Mouse (Mus musculus): ENCODE data around the gene Stx2. TPM values are rescaled to one million over a fixed set of nuclear protein-coding genes. Genes with fewer than 3 reads are reported as not detected.
"Not testable (repeated sequence)": the region's sequence is repeated elsewhere in the genome, so short reads cannot be mapped to it uniquely, and the experiment has no call there.

The Stx2 gene
- total RNA-seq, 2 experiments from 2014 or later = 16.8 to 22.6 TPM

DNA sequence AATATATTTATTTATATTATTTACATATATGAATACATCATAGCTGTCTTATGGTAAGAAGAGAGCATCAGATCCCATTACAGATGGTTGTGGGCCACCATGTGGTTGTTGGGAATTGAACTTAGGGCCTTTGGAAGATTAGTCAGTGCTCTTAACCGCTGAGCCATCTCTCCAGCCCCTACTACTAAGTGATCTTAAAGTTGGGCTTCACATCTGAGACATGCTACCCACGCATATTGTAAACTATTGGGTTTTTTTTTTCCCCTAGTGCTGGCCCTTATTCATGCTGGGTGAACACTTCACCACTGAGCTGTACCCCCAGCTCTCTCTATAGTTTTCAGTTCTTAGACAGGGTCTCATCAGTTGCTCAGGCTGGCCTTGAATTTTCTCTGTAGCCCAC, 2.6 kb upstream of the Stx2 start:
- no peak for DNase-seq (ENCODE audit: low spot score in 2 of 2)

DNA sequence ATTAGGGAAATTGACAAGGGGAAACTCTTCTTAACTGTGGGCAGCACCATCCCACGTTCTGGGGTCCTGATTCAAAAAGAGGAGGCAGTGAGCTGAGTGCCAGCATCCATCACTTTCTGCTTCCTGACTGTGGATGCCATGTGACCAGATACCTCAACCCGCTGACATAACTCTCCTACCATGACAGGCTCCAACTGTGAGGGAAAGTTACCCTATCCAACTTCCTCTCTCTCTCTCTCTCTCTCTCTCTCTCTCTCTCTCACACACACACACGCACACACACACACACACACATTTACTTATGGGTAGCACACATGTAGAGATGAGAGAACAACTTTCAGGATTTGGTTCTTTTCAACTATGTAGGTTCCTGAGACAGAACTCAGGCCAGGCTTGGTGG, 1.2 kb upstream of the Stx2 start:
- no peak for DNase-seq (ENCODE audit: low spot score in 2 of 2)

DNA sequence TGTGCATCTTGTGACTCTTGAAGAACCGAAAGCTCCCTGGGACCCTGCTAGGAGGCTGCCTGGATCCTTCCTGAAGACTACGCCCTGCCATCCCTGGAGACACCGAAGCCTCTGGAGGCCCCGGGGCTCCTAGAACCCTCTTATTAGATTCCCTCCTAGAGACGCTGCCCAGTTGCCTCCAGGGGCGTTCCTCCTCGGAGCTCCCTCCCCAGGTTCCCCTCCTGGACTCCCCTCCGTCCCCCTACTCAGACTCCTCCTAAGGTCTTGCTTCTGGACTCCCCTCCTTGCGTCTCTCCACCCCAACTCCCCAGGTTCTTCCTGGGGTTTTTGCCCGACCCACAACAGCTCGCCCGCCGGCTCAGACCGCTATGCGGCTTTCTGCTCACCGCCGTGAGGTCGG, 366 bp downstream of the Stx2 start:
- DNase-seq (ENCODE audit: low spot score in 2 of 2) = no peak

DNA sequence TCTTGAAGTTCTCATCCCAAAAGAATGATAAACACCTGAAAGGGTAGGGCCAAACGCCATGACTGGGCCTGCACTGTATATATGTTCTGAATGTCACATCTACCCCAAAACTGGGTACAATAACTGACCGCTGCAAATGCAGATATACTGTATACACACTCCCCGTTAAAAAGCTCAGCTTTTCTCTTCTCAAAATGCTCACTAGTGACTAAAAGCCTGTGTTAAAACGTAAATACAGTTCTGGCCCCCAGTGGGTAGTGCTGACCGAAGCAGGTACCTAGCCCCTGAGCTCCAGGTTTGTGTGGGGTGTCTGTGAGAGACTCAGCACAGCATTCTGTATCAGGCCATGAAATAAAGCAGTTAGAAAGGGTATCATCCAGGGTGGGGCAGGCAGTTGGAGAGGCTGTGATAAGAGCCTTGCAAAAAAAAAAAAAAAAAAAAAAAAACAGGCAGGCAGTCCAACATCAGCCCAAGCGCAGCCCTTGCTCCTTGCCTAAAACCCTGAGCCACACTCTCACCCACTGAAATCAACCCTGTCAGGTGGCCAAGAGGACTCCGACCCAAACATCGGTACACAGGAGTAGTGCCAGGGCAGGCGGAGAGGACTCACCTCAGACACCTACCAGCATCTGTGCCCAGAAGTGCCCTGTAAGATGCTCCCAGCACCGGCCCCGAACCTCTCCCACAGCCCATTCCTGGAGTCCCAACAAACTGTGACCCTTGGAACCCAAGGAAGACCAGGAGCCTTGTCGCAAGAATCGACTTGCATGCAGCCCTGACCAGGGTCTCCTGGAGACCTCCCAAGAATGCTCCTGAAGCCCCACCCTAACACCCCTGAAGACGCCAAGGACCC, 1.0 kb downstream of the Stx2 start:
- DNase-seq (ENCODE audit: low spot score in 2 of 2) = no peak

DNA sequence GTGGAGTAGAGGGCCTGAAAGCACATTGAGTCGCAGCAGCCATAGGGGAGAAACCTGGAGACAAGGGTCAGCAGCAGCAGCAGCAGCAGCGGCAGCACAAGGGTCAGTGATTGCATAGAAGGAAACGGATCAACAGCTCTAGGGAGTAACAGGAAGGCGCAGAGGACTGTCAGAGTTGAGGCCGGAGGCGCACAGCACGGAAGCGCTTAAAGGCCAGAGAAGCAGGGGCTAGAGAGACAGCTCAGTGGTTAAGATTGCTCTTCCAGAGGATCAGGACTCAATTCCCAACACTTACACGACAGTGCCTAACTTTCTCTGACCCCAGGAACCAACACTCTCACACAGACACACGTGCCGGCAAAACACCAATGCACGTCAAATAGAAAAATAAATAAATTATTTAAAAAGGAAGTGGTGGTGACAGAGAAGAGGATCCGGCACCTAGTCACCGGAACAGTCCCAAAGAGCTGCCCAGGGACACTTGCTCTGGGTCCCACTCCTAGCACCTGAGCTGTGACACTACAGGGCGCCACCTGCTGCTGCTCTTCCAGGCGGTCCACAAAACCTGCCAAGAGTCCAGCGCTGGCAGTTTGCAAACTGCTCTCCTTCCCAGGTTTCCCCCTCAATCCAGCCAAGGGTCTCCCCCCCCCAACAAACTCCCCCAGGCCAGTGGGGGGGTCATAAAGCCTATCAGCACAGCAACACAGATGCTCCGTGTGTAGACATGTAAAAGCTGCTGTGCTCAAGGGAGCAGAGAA, 2.2 kb downstream of the Stx2 start:
- DNase-seq (ENCODE audit: low spot score in 2 of 2) = no peak

DNA sequence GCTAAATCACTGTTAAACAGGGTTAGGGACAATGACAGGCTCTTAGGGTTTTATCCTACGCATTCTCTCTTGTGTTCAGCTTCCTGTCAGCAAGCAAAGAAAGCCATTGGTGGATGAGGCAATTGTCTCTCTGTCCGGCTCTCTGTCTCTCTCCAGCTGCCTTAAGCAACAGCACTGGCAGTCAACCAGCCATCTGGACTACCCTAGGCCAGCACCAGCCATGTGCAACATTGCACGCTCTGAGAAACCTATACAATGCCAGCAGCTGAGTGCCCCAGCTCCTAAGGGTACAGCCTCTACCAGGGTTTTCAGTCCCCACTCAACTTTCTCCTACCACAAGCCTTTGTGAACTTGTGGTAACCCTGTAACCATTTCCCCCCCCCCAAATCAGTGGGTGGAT, 3.0 kb downstream of the Stx2 start:
- no peak for DNase-seq (ENCODE audit: low spot score in 2 of 2)

DNA sequence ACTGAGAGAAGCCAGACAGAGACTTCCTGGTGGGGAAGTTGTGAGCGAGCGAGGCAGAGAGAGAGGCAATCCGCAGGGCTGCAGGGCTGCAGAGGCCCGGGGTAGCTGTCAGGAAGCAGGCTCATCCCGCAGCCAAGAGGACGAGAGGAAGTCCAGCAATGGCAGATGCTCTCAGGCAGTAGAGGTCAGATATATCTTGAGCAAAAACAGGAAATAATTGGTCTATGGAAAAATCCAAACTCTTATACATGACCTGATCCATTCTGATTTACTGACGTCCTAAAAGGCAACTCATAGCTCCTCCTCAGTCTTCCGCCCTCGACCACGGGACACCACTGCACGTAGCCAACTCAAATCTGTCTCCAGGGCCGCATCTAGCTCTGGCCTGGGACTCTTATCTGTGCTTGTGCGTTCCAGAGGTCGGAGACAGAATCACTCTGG, 5.8 kb downstream of the Stx2 start:
- DNase-seq (ENCODE audit: low spot score in 2 of 2) = no peak

DNA sequence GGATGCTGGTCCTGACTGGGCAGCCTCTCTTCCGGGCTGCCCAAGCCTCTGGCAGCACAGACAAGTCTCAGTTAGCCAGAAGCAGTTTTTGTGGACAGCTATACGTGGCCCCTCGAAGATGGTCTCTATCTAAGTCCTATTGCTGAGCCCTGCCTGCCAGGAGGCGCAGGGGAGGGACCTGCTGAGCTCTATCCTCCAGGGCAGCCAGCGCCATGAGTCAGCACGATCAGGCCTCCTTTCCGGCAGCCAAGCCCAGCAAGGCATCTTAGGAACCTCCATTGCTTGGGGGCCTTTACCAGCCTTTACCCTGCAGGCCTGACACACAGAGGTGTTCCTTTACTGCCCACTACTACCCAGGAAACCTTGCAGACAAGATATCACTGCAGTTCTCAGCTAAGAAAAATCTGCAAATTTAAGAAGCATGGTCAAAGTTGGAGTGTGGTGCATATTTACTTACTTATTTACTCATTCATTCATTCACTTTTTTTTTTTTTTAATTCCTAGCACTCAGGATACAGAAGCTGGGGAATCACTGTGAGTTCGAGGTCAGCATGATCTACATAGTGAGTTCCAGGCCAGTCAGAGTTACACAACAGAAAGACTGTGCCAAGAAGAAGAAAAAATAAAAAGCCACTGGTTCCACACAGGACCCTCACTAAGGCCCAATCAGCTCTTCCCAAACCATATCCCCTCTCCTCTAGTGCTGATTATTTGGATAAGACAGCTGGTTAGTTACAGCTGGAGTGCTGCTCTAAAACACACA, 7.5 kb downstream of the Stx2 start:
- DNase-seq (ENCODE audit: low spot score in 2 of 2) = no peak

DNA sequence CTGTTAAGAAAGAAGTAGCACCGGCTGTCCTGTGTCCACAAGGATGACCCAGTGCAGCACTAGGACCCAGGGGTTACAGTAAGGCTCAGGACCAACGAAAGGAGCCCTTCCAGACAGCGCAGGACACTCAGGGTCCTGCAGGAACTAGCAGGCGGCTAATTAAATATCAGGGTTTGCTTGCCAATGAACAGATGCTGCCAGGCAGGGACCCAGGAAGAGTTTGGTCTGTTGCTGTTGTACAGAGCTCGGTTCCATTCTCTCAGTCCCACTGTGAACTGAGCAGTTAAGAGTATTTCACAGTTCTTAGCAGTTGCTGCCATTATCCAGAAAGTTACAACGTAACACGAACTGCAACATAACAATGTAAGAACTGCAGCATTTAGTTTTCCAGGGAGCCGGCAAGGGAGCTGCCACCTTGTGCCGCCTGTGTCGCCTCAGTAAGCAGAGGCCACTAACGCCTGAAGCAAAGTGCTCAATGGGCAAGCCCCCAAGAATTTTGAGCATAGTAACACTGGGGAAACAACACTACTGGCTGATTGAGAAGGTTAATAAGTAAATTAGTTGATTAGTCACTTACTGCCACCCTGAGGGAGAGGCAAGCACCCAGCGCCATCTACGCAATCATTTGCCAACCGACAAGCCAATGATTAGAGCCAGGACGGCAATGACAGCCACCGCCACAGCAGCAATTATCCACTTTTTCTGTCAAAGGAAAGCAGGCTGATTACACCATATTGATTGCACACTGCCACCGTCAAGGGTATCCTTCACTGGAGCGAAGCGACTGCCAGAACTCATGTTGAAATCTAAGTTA, 21.0 kb downstream of the Stx2 start:
- DNase-seq (ENCODE audit: low spot score in 2 of 2) = no peak

DNA sequence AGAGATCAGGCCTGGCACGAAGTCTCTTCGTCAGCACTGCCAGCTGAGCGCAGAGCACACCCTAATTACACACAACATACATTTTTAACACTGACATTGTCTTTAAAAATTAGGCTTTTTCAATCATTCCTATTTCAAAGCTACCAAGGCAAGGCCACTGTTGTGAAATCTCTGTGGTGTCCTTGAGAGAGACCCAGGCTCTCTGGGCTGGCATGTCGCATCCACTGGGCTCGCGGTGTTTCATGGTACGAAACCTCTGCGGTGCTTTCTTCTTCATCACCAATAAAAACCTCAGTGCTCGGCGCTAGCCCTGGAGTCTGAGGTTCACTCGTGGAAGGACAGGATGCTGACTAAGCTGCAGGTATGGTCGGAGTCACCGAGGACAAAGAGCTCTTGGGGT, 22.4 kb downstream of the Stx2 start:
- DNase-seq (ENCODE audit: low spot score in 2 of 2) = no peak

DNA sequence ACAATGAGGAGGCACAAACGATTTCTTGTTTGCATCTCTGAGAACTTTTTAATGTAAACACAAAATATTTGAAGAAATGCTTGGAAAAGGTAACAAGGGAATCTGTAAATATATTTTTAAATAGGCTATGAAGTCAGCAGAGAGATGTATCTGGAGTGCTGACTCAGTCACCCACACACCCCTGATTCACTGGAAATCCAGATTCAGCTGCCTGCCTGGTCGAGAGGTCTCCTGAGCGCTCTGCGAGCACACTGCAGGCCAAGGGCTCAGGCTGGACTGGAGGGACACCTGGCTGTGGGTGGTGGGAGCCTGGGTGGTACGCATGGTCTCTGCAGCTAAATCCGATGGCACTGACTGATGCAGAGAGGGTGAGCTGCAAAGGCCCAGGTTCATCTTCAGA, 23.8 kb downstream of the Stx2 start:
- DNase-seq (ENCODE audit: low spot score in 2 of 2) = peak in 1 of 2 experiments; percentile 46

DNA sequence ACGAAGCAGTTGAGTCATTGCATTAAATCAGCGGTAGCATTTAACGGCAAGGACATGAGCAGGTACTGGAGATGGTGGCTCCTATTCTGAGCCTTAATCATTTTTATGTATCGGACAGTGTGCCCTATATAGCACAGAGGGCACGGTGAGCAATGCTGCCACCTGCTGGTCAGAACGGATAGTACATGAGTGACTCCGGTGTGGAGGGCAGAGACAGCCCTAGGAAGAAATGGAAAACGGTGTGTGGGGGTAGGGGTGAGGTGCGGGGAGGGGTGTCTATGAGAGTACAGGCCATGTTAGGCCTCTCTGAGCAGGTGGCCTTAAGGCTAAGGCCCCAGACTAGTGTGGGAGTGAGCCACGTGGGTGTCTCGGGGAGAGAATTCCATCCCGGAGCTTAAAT, 26.8 kb downstream of the Stx2 start:
- peak; percentile 63 to 78 for DNase-seq (ENCODE audit: low spot score in 2 of 2)

DNA sequence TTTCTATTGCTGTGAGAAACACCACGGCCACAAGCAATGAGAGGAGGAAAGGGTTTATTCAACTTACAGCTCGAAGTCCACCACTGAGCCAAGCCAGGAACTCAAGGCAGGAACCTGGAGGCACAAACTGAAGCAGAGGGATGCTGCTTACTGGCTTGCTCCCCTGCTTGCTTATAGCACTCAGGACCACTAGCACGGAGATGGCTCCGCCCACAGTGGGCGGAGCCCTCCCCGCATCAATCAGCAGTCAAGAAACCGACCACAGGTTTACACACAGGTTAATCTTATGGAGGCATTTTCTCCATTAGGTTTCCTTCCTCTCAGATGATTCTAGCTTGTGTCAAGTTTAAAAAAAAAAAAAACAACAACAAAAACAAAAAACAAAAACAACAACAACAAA, 27.5 kb downstream of the Stx2 start:
- DNase-seq (ENCODE audit: low spot score in 2 of 2) = no peak

DNA sequence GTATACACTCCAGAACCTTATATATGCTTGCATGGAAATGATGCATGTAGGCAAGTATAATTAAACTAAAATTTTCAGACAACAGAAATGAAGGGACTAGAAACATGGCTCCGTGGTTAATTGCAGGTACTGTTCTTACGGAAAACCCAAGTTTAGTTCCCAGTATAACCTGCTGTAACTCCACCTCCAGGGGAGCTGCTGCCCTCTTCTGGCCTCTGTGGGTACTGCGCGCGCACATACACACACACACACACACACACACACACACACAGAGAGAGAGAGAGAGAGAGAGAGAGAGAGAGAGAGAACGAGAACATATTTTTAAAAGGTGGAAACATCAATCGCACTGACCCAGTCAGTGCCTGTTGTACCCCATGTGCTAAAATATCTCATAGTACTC, 29.4 kb downstream of the Stx2 start:
- no peak for DNase-seq (ENCODE audit: low spot score in 2 of 2)

DNA sequence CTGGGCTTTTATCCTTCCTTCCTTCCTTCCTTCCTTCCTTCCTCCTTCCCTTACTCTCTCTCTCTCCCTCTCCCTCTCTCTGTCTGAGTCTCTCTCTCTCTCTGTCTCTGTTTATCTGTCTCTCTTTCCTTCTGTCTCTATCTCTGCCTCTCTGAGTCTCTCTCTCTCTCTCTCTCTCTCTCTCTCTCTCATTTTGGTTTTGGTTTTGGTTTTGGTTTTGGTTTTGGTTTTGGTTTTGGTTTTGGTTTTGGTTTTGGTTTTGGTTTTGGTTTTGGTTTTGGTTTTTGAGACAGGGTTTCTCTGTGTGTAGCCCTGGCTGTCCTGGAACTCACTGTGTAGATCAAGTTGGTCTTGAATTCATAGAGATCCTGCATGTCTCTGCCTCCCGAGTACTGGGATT, 30.9 kb downstream of the Stx2 start:
- not testable (repeated sequence) for DNase-seq (ENCODE audit: low spot score in 2 of 2)

DNA sequence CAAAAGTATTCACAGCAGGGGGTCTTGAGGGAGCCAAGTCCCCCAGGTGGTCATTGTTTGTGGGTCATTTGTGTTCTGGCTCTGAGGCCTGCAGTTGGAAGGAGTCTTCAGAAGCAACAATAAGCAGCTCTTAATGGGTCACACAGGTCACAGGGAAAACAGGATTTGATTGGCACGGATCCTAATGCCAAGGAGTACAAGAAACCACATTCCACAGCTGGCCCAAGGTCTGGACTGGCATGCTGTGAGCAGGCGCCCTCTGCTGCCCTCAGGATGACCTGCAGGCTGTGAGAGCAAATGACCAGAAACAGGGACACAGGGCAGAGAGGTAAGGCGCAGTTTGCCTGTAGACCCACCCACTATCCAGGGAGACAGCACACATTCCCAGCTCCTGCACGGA, 32.1 kb downstream of the Stx2 start:
- DNase-seq (ENCODE audit: low spot score in 2 of 2) = peak; percentile 35 to 40

DNA sequence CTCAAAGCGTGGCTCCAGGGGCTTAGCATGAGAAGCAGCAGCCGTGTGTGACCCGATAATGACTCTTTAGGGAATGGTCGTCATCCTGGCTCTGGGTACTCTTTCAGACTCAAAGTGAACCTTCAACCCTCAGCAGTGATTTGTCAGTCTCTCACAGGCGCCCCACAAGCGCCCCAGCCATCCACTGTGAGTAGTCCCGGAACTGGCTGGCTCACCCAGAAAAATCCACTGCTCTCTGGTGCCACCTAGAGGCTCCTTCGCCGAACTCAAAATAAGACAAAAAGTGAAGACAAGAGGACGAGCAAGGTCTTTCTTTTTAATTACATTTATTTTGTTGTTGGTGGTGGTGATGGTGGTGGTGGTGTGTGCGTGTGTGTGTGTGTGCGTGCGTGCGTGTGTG, 37.1 kb downstream of the Stx2 start:
- DNase-seq (ENCODE audit: low spot score in 2 of 2) = peak; percentile 81 to 89

DNA sequence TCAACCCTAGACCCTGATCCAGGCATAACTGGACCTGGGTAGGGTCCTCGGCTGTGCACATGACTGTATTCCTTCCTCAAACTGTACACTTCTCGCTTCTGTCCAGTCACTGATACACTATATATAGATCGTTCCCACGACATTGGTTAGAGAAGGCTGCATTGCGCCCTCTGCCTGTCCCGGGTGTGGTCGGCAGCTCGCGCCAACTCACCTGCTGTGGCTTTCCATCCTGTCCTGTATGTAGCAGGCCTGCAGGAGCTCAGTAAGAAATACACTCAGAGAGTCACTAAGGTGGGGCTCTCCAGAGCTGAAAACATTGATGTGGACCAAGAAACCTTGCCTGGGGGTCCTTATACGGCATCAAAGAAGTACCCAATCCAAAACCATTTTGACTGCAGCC, 37.5 kb downstream of the Stx2 start:
- no peak for DNase-seq (ENCODE audit: low spot score in 2 of 2)

DNA sequence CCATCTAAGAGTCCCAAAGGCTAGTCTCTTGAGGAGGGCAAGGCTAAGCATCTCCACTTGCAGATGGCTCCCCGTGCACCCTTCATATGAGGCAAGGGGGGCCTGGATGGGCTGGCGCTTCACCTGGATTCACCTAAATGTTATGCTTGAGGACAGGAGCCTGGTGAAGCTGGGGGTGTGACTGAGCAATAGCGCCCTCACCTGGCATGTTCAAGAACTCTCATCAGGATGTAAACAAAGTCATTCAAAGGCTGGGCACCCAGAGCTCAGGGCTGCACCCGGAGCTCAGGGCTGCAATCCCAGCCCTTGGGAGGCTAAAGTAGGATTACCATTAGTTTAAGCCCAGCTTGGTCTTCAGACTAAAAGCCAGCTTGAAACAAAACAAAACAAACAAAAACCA, 44.0 kb downstream of the Stx2 start:
- DNase-seq (ENCODE audit: low spot score in 2 of 2) = no peak

DNA sequence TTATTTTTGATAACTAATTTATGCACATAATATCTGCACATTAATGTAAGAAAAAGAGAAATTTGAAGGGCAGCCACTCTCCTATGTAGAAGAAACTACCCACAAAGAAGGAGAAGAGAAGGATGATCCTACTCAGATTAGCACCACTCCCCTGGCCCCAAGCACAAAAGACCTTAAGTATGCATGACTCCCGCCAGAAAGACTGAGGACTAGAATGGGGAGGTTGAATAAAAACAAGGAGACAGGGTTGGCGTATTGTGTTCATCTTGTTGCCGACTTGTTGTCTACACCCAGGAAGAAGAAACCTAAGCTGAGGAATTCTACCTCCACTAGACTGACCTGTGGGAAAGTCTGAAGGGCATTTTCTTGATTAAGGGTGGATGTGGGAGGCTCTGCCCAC, 49.5 kb downstream of the Stx2 start:
- DNase-seq (ENCODE audit: low spot score in 2 of 2) = no peak

DNA sequence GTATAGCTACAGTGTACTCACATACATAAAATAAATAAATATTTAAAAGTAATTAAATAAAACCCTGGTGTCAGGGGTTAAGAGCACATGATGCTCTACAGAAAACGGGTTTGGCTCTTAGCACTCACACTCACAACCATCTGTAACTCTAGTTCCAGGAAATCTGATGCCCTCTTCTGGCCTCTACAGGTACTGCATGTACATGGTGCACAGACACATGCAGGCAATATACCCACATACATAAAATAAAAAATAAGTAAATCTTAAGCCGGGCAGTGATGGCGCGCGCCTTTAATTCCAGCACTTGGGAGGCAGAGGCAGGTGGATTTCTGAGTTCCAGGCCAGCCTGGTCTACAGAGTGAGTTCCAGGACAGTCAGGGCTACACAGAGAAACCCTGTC, 54.0 kb downstream of the Stx2 start:
- peak in 1 of 2 experiments; percentile 48 for DNase-seq (ENCODE audit: low spot score in 2 of 2)
